Mouse (Mus musculus) cerebellum, postnatal 4 days (tissue): ENCODE data around the gene Reps2.

Source experiments
- DNase-seq, 2 experiments: peaks; one replicate each; pipeline ENCODE4 v3.0.0; 2022; ENCODE audit warnings: low spot score in 2 of 2, mixed read lengths in 1 of 2

Reps2 gene

GRCm38 (mm10) chrX:162589173-162589805 is 54.2 kb downstream of the Reps2 start:
- DNase-seq = no peak

DNA sequence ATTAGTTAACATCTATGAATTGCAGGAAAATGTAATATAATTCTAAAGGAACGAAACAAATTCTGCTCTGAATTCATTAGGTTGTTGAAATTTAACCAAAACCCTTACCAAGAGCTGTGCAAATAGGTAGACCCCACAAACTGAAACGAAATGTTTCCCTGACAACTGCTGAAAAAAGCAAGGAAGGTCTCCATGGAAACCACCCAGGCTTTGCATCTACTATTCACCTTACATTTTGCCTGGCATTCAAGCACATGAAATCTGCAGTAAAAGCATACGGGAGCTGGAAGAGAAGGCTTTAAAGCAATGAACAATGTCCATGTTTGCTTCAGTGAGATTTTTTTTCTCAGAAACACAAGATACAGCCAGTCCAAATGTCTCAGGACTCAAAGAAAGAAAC is 59.1 kb downstream of the Reps2 start:
- DNase-seq = no peak

- no peak for DNase-seq
These were observed 62.9 kb downstream of the Reps2 start for GRCm38 (mm10) chrX:162580521-162580920.

DNA sequence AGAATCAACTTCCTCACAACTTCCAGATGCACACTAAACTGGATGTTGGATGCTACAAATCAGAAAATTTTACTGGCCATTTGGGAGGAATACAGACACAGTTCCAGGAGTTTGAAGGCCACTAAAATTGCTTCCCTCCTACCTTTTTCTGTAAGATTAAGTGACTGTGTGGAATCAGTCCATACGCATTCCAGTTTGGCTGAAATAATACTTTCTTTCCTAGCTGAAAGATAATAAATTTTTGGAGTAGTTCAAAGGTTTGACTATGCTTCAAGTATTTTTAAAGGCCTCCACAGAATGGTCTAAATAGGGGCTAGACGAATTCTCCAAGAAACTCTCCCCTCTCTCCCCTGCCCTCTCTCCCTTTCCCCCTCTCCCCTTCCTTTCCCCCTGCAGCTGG is 75.0 kb downstream of the Reps2 start:
- no peak for DNase-seq

DNA sequence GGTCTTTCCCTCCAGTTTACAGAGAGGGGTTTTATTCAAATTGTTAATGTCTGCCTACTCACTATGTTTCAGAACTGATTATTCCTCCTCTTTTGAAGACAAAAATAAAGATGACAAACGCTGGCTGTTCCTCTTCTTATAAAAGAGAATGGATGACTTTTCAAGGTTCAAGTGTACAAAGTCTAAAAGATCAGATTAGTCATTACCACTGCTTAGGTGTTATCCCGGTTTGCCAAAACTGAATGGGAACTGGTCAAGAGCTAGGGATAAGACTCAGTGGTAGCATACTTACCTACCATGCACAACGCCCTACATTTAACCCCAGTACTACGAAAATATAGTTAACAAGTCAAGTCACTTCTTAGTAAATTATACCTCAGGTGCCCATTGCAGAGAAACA is 77.9 kb downstream of the Reps2 start:
- no peak for DNase-seq

- no peak for DNase-seq
These were observed 87.0 kb downstream of the Reps2 start for GRCm38 (mm10) chrX:162556459-162556841.

DNA sequence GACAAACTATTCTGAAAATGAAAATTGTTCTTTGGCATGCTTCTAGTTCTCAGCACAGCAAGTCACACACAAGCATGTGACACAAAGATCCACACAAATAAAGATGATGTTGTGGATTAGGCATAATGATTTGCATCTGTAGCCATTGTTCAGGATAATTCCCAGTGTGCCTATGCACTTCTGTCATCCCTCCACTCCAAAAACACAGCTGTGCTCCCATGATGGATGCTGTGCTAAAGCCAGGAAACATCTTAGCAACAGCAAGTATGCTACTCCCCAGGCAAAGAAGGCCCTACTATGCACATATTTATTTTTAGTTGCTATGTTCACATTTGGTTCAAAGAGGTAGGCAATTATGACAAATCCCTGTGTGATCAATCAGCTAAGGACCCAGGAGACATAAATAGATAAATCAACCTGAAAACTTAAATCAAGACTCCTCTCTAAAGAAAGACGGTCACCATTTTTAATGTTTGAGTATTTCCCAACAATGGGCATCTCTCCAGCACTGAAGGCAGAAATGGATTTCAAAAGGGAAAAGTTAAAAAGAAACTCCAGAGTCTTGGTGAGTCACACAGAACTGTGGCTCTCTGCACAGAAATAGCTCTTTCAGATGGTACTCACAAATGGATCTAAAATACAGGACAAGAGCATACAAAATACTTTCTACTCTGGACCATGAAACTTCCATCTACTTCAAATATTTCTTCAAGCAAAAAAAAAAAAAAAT is 87.6 kb downstream of the Reps2 start:
- no peak for DNase-seq

GRCm38 (mm10) chrX:162554513-162554912 is 88.9 kb downstream of the Reps2 start:
- no peak for DNase-seq

DNA sequence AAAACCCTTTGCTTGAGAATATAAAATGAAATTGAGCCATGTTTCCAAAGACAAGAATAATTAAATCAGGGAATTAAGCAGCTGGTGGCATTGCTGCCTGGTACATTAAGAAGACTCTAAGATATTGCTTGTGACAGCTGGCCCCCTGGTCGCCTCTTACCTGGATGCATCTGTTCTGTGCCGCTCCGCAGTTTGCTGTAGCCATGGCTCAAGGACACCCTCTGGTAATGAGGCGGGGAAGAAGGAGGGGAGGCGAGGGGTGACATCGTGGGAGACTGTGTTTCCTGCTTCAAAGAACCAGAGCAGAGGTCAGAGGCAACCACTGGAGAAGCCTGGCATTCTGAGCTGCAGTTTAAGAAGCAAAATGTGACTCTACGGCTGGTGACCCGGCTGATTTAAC is 91.1 kb downstream of the Reps2 start:
- DNase-seq = no peak

DNA sequence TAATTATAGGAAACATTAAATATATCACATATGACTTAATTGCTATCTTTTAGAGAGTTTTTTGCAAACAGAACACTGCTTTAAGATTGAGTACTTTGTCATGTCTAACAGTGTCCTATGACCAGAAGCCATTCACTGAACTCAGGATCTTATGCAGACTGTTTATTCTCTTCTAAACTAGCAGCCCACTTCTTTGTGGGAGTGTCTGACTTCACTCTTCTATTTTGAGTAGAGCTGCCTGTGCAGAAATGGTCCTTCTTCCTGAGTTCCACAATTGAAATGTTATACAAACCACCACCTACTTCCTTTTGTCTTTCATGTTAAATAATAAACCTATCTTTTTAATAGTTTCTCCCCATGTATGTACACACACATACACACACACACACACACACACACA is 98.4 kb downstream of the Reps2 start:
- no peak for DNase-seq

DNA sequence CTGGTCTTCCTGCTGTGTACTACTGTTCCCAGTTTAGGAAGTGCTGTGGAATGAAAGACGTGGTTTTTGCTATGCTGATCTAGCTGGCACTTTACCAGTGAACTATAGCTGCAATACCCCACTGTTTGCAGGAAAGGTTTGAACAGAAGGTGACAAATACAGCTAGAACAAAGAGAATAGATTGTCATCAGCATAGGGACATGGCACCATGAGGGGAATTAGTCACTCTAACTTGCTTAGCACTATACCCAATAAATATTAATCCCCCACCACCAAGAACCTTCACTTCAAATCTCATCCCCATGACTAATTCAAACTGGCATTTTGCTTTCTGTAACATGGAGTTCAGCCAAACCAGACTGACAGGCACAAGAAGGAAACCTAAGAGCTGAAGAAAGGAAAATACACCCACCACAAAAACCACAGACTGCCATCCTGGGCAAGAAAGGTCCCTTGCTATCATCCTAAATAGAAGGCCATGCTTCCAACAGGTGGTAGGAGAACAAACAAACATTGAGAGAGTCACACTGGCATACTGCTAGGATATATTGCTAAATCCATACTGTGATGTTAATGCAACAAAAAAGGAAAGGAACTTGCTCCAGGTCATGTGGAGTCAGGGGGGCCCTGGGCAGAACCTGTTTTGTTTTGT is 100.7 kb downstream of the Reps2 start:
- DNase-seq = no peak

- no peak for DNase-seq
These were observed 101.5 kb downstream of the Reps2 start for GRCm38 (mm10) chrX:162541961-162542360.

DNA sequence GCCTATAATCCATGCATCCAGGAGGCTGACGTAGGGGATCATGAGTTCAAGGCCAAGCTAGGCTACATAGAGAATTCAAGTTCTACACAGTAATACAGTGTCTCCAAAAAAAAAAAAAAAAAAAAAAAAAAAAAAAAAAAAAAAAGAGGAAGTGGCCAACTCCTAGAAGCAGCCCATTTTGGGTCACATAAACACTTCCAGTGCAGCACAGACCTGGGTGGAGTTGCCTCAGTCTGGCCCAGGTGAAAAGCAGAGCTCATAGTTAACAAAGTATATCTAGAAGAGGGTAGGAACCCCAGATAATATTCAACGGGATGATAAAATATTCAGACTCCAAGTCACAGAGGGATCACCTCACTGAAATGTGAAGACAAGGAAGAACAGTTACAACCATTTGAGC is 112.4 kb downstream of the Reps2 start:
- no peak for DNase-seq

GRCm38 (mm10) chrX:162527240-162527639 is 116.2 kb downstream of the Reps2 start:
- peak in 1 of 2 experiments; percentile 58 for DNase-seq

DNA sequence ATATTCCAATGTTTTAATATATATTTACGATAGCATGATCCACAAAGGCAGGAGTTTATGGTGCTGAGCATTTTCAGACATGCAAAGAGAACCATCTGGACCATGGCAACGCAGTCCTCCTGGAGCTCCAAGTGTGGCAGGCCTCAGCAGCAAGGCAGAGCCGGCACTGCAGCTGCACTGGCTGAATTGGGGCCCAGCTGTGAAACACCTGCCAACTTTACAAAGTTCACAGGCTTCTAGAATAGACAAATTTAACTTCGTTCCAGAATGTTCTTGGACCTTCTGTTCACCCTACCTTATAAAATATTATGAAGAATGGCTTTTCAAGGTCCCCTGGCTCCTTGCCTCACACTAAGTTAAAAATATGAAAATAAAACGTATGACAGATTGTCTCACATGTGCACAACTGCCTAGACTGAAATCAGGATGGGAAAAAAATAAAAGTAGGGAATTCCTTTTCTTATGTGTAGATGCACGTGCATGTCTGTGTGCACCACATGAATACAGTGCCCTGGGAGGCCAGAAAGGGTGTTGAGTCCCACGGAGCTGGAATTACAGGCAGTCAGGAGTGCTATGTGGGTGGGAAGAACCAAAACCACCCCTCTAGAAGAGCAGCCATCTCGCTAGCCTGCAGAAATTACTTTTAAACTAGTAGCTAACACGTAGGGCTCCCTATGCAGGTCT is 121.5 kb downstream of the Reps2 start:
- no peak for DNase-seq

DNA sequence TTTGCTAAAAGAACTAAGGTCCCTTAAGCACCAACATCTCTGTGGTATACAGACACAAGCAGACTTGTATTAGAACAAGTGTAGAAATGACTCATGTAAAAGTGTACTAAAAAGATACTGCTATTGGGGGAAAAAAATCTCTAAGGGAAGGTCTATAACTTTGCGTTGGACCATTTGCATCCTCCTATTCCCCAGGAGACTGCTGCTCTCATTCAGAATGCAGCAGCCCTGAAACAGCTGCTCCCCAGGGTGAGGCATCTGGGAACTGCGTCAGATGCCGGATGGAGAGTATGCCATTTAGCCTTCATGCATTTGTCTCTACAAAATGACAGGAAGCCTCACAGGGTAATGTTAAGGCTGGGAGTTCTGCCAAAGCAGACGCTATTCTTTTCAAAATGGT is 122.3 kb downstream of the Reps2 start:
- no peak for DNase-seq

DNA sequence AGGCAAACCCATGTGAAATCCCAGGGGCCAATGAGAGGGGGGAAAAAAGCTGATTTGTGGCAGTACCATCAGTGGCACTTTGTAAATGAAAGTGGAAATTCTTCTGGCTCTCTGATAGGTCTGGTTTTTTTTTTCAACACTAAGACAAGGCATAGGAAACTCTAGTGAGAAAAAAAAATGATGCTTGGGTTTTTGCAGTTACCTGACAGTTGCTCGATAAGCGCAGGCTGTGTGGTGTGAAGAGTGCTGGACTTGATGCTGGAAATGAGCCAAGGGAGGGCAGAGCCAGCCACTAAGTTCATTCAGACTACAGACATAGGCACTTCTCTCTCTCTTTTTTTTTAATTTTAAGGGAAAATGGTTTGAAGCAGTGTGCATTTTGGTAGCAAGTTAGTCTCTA is 123.1 kb downstream of the Reps2 start:
- no peak for DNase-seq

DNA sequence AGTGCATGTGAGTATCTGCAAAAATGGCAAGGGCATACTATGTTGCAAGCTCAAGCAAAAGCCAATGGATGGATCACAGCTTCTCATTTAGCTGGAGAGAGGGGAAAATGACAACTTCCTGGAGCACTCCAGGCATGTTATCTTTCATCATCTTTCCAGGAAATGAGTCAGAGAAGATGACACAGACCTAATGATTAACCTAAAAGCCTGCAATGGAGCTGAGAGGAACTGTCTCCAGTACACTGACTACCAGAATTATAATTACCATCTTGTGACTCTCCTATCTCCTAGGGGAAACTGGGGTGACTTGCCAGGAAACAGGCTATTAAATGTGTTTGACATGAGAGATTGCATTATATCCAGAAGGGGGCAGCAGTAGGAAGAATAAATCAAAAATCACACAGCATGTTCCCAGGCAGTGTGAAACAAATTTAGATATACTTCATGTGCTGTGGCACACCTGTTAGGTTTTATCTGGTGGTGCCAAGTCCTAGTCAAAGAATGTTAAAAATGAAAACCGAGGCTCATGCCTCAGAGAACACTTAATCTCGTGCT is 132.9 kb downstream of the Reps2 start:
- no peak for DNase-seq

- no peak for DNase-seq
These were observed 138.3 kb downstream of the Reps2 start for GRCm38 (mm10) chrX:162505186-162505585.

DNA sequence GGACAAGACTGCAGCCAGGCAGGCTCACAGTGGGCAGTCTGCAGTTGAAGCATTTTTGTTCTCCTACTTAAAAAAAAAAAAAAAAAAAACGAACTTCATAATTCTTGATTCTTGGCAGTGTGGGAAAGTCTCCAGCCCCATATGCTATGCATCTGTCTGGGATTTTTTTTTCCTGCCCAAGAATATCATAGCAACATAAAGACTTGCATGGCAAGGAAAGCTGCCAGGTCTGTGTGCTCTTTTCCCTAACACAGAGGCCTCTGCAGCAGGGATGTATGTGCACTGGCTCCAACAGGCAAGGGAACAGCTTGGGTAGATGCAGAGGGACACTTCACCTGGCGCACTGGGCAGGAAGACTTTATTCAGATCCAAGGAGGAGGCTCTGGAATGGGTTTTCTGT is 140.0 kb downstream of the Reps2 start:
- DNase-seq = no peak

DNA sequence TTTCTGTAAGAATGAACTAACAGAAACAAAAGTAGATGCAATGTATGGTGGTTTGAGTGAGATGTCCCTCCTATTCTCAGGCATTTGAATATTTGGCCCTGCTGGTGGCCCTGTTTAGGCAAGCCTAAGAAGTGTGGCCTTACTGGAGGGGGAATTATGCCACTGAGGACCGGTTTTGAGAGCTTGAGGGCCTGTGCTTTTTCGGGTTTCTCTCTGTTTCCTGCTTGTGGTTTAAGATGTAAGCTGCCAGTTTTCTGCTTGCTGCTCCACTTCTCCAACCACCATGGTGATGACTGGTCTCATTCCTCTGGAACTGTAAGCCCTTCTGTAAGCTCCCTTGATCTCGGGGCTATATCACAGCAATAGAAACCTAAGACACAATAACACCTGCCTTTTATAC is 142.5 kb downstream of the Reps2 start:
- DNase-seq = no peak

- no peak for DNase-seq
These were observed 147.0 kb downstream of the Reps2 start for GRCm38 (mm10) chrX:162496485-162496884.
